Mouse (Mus musculus): ENCODE results near the gene Sbds.

The Sbds gene

DNA sequence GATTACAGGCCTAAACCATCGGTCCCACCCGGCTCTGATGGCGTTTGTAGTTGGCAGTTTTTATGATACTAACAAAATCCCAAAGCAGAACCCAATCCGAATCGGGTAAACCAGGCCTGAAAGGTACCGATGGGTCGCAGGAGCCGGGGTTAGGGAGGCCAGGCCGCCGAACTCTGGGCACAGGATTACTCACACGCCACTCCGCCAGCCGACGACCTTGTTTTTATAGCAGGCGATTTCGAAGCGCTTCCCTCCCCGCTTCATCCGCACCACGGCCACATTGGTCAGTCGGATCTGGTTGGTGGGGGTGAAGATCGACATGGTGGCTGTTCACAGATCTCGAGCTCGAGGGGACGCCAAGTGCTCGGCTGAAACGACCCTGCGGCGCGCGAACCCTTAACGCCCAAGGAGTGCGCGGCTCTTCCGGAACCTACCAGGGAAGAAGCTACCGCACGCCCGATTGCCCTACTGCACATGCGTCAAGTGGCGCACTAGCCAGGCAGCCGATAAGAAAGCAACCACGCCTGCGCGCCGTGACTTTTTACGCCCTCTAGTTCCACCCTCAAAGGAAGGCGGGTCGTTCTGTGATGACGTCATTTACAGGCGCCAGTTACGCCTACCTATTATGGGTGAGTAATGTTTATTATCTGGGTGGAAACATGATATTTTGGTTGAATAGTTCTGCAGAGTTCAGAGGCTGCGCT lies at the start of gene Sbds, which contains the start of gene Tyw1:
TSS of gene Sbds (minus strand) at position 514 of the 704 bp plus-strand sequence.
TSS of gene Tyw1 (plus strand) at position 603 of the 704 bp plus-strand sequence.
- DNase-seq (ENCODE audit: low spot score in 2 of 2), result peak; percentile 98 to 99

GRCm38 (mm10) chr5:130303611-130304010 lies 48.3 kb upstream of the Sbds start:
- DNase-seq (ENCODE audit: low spot score in 2 of 2), result no peak

DNA sequence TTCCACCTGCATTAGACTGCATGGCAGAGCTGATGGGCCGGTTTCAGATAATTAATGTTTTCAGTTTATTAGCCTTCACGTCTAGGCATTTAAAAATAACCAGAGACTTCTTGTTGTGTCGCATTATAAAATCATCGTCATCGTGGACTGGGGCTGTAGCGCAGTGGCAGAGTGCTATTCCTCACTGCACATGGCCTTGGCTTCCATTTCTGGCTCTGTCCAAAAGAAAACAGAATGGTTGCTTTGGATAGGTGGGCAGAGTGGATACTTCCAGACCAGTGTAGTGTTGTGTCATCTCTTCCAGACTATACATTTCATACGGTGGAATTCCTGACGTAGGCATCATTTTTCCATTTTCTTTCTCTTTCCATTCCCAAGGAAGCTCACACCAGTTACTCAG lies 44.2 kb upstream of the Sbds start:
- DNase-seq (ENCODE audit: low spot score in 2 of 2), result no peak

DNA sequence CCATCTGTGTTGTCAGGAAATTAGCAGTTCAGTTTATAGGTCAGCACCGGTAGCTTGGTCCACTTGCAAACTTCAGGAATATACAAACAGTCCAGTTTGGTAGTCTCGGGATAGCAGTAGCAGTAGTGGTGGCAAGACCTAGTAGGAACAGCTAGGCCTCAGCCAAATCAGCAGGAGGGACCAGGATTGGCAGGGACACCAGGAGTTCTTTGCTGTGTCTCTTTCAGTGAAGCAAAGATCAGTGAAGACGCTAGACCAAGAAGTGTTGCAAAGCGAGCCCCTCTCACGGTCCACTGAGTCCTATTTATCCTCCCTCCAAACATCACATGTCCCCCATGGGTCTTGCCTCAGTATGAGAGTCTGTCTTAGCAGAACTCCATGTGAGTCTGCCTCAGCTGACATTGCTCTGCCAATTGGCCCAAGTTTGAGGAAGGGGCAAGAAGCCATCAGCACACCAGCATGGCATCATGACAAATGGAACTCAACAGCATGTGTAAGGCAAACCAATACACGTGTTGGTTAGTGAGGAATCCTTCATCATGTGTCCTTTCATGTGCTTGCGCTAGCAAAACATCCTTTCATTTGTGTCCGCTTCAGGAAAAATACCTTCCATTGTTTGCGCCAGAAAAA lies 43.6 kb upstream of the Sbds start:
- no peak for DNase-seq (ENCODE audit: low spot score in 2 of 2)

GRCm38 (mm10) chr5:130296071-130296470 lies 40.7 kb upstream of the Sbds start:
- DNase-seq (ENCODE audit: low spot score in 2 of 2), result no peak

- DNase-seq (ENCODE audit: low spot score in 2 of 2), result no peak
Observed at GRCm38 (mm10) chr5:130294598-130294997, 39.3 kb upstream of the Sbds start.

- no peak for DNase-seq (ENCODE audit: low spot score in 2 of 2)
Observed at GRCm38 (mm10) chr5:130293941-130294340, 38.6 kb upstream of the Sbds start.

GRCm38 (mm10) chr5:130292976-130293375 lies 37.6 kb upstream of the Sbds start:
- DNase-seq (ENCODE audit: low spot score in 2 of 2), result no peak

DNA sequence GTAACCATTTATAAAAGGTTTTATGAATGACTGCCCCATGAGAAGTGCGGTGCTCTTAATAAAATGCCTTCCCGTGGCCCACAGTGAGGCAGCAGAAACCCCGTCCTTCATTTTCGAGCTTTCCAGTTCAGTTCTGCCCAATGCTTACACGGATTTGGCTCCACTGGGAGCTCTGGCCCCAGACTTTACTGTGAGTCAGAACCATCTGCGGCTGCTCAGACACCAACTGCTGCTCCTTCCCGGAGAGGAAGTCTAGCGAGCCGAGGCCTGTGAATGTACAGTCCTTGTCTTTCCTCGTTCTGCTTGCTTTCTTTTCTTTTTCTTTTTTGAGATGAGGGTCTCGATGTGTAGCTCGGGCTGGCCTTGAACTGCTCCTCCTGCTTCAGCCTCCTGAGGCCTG lies 35.4 kb upstream of the Sbds start:
- peak; percentile 56 to 60 for DNase-seq (ENCODE audit: low spot score in 2 of 2)

GRCm38 (mm10) chr5:130290242-130290641 lies 34.9 kb upstream of the Sbds start:
- no peak for DNase-seq (ENCODE audit: low spot score in 2 of 2)

DNA sequence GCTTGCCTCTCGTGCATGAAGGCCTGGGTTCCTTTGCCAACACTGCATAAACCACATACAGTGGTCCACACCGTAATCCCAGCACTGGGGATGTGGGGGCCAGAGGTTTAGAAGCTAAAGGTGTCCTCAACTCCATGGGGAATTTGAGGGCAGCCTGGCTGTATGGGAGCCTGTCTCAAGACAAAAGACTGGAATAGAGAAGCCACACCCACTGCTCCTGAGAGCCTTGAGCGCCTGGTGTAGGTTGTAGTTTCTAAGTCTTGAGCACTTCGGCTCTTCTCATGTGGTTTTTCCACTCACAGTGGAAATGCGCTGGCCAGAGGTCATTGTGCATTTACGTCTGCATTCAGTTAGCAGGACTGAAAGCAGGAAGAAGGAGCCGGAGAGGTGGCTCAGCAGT lies 32.8 kb upstream of the Sbds start:
- DNase-seq (ENCODE audit: low spot score in 2 of 2), result no peak

GRCm38 (mm10) chr5:130283079-130283732 lies 27.9 kb upstream of the Sbds start:
- no peak for DNase-seq (ENCODE audit: low spot score in 2 of 2)

DNA sequence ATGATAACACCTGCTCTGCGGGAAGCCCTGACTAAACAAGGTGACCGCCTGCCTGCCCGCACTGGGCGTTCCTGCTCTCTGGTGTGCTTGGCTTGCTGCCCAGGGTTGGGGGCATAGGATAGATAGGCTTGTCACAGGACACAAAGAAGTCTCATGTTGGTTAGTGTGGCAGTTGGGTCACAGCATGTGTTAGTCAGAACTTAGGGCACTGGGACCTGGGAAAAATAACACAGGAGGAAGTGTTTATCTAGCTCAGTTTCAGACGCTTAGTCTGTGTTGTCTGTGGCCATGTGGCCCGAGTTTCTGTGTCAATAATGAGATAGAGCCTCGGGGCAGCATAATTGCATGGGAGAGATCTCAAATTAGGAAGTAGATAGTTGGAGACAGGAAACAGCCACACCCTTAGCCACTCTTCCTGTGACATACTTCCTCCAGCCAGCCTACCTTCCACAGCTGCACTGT lies 22.7 kb upstream of the Sbds start:
- no peak for DNase-seq (ENCODE audit: low spot score in 2 of 2)

DNA sequence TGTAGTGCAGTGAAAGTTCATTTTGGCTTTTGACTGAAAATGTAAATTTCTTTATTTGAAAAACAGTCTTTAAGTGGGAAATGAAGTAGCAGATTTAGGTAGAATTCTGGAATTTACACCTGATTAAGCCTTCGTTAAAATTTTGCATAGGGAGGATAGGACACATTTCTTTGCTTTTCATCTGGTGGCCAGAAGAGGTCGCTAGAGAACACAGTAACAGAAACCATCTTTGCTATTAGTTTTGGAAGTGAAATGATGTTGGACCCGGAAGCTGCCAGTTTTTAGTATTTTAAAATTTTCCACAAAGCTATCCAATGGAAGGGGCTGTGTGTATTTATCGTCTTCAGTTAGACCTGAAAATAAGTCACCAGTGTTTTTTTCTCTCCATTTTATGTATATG lies 20.2 kb upstream of the Sbds start:
- peak; percentile 63 to 66 for DNase-seq (ENCODE audit: low spot score in 2 of 2)

- no peak for DNase-seq (ENCODE audit: low spot score in 2 of 2)
Observed at GRCm38 (mm10) chr5:130273046-130273445, 17.7 kb upstream of the Sbds start.

GRCm38 (mm10) chr5:130272344-130272743 lies 17.0 kb upstream of the Sbds start:
- DNase-seq (ENCODE audit: low spot score in 2 of 2), result no peak

GRCm38 (mm10) chr5:130268976-130269375 lies 13.6 kb upstream of the Sbds start:
- DNase-seq (ENCODE audit: low spot score in 2 of 2), result no peak

DNA sequence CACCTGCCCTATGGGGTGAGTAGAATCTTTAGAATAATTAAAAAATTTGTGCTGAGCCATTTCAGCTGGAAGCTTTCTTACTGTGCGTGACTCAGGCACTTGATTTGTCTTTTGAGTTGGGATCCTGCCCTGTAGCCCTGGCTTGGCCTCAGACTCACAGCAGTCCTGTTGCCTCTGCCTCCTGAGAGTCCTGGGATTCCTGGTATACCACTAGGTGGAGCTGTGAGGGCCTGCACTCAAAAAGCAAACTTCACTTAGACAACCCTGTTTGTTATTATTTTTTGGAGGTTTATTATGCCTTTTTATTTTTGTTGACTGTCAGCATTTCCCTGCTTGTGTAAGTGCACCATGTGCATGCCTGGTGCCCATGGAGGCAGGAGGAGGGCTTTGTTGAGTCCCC lies 12.0 kb upstream of the Sbds start:
- no peak for DNase-seq (ENCODE audit: low spot score in 2 of 2)

- no peak for DNase-seq (ENCODE audit: low spot score in 2 of 2)
Observed at GRCm38 (mm10) chr5:130266651-130267050, 11.3 kb upstream of the Sbds start.

GRCm38 (mm10) chr5:130264433-130265005 lies 9.2 kb upstream of the Sbds start:
- DNase-seq (ENCODE audit: low spot score in 2 of 2), result no peak

DNA sequence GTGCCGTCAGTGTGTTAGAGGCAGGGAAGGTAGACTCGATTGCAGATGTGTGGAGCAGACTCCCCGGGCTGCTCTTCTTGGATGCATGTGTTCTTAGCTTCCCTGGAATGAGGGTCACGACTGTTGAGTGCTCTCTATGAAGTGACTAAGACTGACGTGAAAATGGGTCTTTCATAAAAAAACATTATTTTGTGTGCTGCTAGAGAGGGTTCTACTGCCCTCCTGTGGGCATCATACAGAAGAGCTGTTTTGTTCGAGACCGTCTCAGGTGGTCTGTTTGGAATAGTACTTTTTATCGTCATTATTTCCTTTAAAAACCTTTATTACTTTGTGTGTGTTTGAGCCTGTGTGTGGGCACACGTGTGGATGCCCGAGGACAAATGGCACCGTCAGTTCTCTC lies 8.1 kb upstream of the Sbds start:
- DNase-seq (ENCODE audit: low spot score in 2 of 2), result no peak

DNA sequence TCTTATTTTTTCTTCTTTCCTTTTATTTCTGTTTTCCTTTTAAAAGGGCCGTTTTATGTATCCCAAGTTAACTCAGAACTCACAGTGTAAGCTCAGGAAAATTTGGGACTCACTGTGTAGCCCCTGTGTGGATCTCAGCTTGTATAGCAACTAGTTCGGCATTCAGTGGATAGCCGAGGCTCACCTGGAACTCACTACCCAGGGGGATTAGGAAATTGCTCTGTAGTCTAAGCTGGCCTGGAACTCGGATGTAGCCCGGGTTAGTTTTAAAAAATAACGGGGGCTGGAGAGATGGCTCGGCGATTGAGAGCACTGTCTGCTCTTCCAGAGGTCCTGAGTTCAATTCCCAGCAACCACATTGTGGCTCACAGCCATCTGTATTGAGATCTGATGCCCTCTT lies 2.0 kb upstream of the Sbds start:
- no peak for DNase-seq (ENCODE audit: low spot score in 2 of 2)
